Mouse (Mus musculus): ENCODE measurements around the gene Tbl3.

Gene Tbl3

DNA sequence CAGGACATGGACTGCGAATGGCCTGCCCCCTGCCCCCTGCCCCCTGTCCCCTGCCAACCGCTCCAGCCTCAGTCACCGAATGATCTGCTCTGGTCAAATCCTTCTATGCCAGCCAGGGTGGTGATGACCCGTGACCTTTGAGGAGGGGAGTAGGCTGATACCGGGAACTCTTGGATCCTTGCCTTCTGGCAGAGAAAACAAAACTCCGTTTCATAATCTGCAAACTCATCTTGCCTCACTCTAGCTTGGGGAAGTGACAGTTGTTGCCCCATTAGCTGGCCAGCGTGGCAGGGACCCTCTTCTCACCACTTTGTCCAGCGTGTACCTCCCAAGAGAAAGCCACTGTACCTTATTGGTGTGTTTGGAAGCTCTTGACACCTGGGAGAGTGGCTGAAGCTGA is 34.8 kb upstream of the Tbl3 start:
- TF ChIP-seq NANOG (IDR thresholded peaks at IDR 0.05; ENCODE audit: borderline replicate concordance, low read length) (no peak), POU5F1 (IDR thresholded peaks at IDR 0.05; ENCODE audit: borderline replicate concordance, low read length) (no peak), CTCF (conservative IDR thresholded peaks at IDR 0.05; ENCODE audit: low read length) (no peak)

DNA sequence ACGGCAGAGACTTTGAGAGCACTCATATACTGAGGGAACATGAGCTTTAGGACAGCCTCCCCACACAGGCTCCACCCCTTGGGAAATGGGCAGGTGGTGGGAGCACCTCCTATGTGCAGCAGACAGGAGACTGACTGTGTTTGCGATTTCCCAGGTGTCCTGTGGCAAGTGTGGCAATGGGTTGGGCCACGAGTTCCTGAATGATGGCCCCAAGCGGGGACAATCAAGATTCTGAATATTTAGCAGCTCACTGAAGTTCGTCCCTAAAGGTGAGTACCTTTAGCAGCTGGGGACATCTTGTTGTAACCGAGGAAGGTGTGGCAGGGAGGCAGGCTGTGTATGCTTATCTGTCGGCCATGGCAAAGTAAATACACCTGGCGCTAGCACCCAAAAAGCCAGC is 32.5 kb upstream of the Tbl3 start:
- no peaks in the 10 kb centered on the region for H3K9me3 ChIP-seq (ENCODE audit: low read length)
- no peak overlapping the region for H3K4me3 ChIP-seq (replicated peaks; ENCODE audit: low read length)
- H3K4me1 ChIP-seq (replicated peaks; ENCODE audit: low read depth, low read length): peaks cover 50% of the 10 kb centered on the region
- no peak for TF ChIP-seq CTCF (conservative IDR thresholded peaks at IDR 0.05; ENCODE audit: low read length)
- no peak for TF ChIP-seq NANOG (IDR thresholded peaks at IDR 0.05; ENCODE audit: borderline replicate concordance, low read length)
- no peak for TF ChIP-seq POU5F1 (IDR thresholded peaks at IDR 0.05; ENCODE audit: borderline replicate concordance, low read length)
- peaks cover 26% of the 10 kb centered on the region for H3K36me3 ChIP-seq (ENCODE audit: insufficient read depth, low read length)
- H3K27me3 ChIP-seq (ENCODE audit: insufficient read depth, low read length): no peaks in the 10 kb centered on the region

More for the DNA sequence above, 34.8 kb upstream of the Tbl3 start:
- Histone ChIP-seq H3K27me3 (ENCODE audit: insufficient read depth, low read length) (no peaks in the 10 kb centered on the region), H3K9me3 (ENCODE audit: low read length) (no peaks in the 10 kb centered on the region), H3K4me1 (replicated peaks; ENCODE audit: low read depth, low read length) (peaks cover 49% of the 10 kb centered on the region), H3K36me3 (ENCODE audit: insufficient read depth, low read length) (peaks cover 26% of the 10 kb centered on the region), H3K4me3 (replicated peaks; ENCODE audit: low read length) (no peak overlapping the region)

DNA sequence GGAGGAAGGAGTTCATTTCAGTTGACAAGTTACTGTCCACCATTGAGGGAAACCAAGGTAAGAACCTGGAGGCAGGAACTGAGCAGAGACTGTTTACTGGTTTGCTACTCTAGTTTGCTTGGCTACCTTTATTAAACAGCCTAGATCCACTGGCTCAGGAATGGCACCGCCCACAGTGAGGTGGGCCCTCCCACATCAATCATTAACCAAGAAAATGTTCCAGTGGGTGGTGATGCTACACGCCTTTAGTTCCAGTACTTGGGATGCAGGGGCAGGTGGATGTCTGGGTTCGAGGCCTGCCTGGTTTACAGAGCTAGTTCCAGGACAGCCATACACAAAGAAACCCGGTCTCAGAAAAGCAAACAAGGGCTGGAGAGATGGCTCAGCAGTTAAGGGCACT is 30.8 kb upstream of the Tbl3 start:
- Histone ChIP-seq H3K36me3 (ENCODE audit: insufficient read depth, low read length) (peaks cover 26% of the 10 kb centered on the region), H3K4me3 (replicated peaks; ENCODE audit: low read length) (no peak overlapping the region), H3K4me1 (replicated peaks; ENCODE audit: low read depth, low read length) (peaks cover 55% of the 10 kb centered on the region), H3K9me3 (ENCODE audit: low read length) (no peaks in the 10 kb centered on the region), H3K27me3 (ENCODE audit: insufficient read depth, low read length) (no peaks in the 10 kb centered on the region)
- TF ChIP-seq CTCF (conservative IDR thresholded peaks at IDR 0.05; ENCODE audit: low read length) (no peak), NANOG (IDR thresholded peaks at IDR 0.05; ENCODE audit: borderline replicate concordance, low read length) (no peak), POU5F1 (IDR thresholded peaks at IDR 0.05; ENCODE audit: borderline replicate concordance, low read length) (no peak)

DNA sequence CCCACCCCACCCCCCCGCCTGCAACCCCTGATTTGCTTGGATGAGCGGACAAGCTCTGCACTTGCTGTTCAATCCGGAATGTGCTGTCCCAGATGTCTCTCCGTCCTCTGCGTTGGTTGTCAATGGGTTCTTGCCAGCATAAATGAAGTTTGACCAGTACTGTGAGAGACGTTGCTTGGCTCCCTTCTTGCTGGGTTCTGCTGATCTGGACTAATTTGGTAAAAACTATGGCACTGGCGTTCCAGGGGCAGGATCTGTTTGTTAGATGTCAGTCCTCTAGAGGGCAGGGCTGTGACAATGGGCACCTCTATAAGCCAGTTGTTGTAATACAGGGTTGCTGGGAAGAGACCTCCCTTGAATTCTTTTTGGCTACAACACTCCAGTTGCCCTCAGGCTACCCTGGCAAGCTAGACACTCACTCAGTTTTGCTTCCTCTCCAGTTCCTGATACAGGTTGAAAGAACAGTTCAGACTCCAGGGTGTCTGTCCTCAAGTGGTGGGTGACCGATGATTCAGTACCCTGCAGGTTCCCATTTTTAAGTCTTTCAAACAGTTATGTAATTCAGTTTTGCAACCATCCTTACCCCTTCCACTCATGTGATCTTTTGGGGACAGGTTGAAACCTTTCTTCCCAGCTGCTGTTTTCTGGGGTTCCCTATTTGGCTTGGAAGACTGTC is 29.8 kb upstream of the Tbl3 start:
- peaks cover 64% of the 10 kb centered on the region for H3K4me1 ChIP-seq (replicated peaks; ENCODE audit: low read depth, low read length)
- H3K36me3 ChIP-seq (ENCODE audit: insufficient read depth, low read length): peaks cover 20% of the 10 kb centered on the region
- no peaks in the 10 kb centered on the region for H3K27me3 ChIP-seq (ENCODE audit: insufficient read depth, low read length)
- H3K9me3 ChIP-seq (ENCODE audit: low read length): no peaks in the 10 kb centered on the region
- peak overlapping the region; percentile 91 for H3K4me3 ChIP-seq (replicated peaks; ENCODE audit: low read length)
- TF ChIP-seq NANOG (IDR thresholded peaks at IDR 0.05; ENCODE audit: borderline replicate concordance, low read length) (no peak), POU5F1 (IDR thresholded peaks at IDR 0.05; ENCODE audit: borderline replicate concordance, low read length) (no peak), CTCF (conservative IDR thresholded peaks at IDR 0.05; ENCODE audit: low read length) (no peak)

DNA sequence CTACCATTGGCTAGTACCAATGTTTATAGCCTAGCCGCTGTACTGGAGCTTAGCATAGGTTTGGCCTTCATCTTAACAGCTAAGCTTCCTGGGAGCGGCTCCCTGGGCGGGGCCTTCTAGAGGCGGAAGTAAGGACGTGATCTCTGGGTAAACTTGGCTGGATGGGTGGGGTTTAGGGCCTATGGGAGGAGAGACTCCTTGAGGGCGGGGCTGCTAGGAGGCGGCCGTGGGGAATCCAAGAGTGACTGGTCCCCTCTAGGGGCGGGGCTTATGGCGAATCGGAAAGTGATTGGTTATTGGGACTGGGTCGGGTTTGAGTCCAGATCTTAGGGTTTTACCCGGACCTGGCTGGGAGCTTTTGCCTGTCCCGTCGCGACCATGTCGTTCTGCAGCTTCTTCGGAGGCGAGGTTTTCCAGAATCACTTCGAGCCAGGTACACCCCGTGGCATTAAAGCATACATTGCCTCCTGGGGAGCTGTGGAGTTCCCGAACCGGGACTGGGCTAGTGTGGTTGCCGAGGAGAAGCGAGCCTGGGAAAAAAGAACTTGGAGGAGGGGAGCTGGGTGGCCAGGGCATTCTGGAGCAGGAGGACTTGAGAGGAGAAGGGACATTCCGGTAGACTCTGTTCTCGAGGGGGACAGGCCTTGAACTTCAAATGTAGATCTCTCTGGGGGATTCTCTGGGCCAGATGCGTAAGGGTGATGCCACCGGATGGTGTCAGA is 29.0 kb upstream of the Tbl3 start, which contains the start of gene Msrb1:
Gene Msrb1, plus strand, starts transcription at position 313 of the 722 bp plus-strand sequence.
- H3K4me3 ChIP-seq (replicated peaks; ENCODE audit: low read length): peak within 1 kb of the TSS; percentile 91
- H3K4me1 ChIP-seq (replicated peaks; ENCODE audit: low read depth, low read length): peaks cover 70% of the 10 kb centered on the region
- TF ChIP-seq CTCF (conservative IDR thresholded peaks at IDR 0.05; ENCODE audit: low read length): no peak
- no peak for TF ChIP-seq NANOG (IDR thresholded peaks at IDR 0.05; ENCODE audit: borderline replicate concordance, low read length)
- TF ChIP-seq POU5F1 (IDR thresholded peaks at IDR 0.05; ENCODE audit: borderline replicate concordance, low read length): no peak
- H3K36me3 ChIP-seq (ENCODE audit: insufficient read depth, low read length): peaks cover 14% of the 10 kb centered on the region
- no peaks in the 10 kb centered on the region for H3K9me3 ChIP-seq (ENCODE audit: low read length)
- no peaks in the 10 kb centered on the region for H3K27me3 ChIP-seq (ENCODE audit: insufficient read depth, low read length)

DNA sequence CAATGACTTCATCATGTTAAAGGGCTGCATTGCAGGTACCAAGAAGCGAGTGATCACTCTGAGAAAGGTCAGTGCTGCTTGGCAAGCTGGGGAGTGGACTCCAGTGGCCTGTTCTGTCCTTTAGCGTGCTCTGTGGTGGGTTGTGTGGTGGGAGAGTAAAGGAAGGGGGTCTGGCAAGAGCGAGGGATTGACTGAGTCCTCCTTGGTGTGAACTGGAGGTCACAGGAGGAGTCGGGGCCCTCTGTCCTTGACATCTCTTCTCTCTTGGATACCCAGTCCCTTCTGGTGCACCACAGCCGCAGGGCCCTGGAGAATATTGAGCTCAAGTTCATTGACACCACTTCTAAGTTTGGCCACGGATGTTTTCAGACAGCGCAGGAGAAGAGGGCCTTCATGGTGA is 28.0 kb upstream of the Tbl3 start:
- Histone ChIP-seq H3K36me3 (ENCODE audit: insufficient read depth, low read length) (peaks cover 6% of the 10 kb centered on the region), H3K4me1 (replicated peaks; ENCODE audit: low read depth, low read length) (peaks cover 74% of the 10 kb centered on the region), H3K9me3 (ENCODE audit: low read length) (no peaks in the 10 kb centered on the region), H3K27me3 (ENCODE audit: insufficient read depth, low read length) (no peaks in the 10 kb centered on the region), H3K4me3 (replicated peaks; ENCODE audit: low read length) (peak overlapping the region; percentile 91)
- TF ChIP-seq POU5F1 (IDR thresholded peaks at IDR 0.05; ENCODE audit: borderline replicate concordance, low read length) (no peak), CTCF (conservative IDR thresholded peaks at IDR 0.05; ENCODE audit: low read length) (no peak), NANOG (IDR thresholded peaks at IDR 0.05; ENCODE audit: borderline replicate concordance, low read length) (no peak)

DNA sequence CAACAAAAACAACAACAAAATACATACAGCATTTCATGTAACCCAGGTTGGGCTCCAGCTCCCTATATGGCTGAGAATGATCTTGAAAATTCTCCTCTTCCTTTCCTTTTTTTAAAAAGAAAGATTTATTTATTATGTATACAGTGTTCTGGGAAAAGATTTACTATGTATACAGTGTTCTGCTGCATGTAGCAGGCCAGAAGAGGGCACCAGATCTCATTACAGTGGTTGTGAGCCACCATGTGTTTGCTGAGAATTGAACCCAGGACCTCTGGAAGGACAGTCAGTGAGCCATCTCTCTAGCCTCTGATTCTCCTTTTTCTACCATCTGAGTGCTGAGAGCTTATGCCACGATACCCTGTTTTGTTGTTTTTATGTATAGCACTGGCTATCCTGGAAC is 27.1 kb upstream of the Tbl3 start:
- peaks cover 66% of the 10 kb centered on the region for H3K4me1 ChIP-seq (replicated peaks; ENCODE audit: low read depth, low read length)
- no peaks in the 10 kb centered on the region for H3K9me3 ChIP-seq (ENCODE audit: low read length)
- TF ChIP-seq POU5F1 (IDR thresholded peaks at IDR 0.05; ENCODE audit: borderline replicate concordance, low read length): no peak
- no peak; the same call in 1 of the 2 replicates for TF ChIP-seq CTCF (conservative IDR thresholded peaks at IDR 0.05; ENCODE audit: low read length)
- no peak for TF ChIP-seq NANOG (IDR thresholded peaks at IDR 0.05; ENCODE audit: borderline replicate concordance, low read length)
- no peaks in the 10 kb centered on the region for H3K36me3 ChIP-seq (ENCODE audit: insufficient read depth, low read length)
- H3K4me3 ChIP-seq (replicated peaks; ENCODE audit: low read length): no peak overlapping the region
- no peaks in the 10 kb centered on the region for H3K27me3 ChIP-seq (ENCODE audit: insufficient read depth, low read length)

DNA sequence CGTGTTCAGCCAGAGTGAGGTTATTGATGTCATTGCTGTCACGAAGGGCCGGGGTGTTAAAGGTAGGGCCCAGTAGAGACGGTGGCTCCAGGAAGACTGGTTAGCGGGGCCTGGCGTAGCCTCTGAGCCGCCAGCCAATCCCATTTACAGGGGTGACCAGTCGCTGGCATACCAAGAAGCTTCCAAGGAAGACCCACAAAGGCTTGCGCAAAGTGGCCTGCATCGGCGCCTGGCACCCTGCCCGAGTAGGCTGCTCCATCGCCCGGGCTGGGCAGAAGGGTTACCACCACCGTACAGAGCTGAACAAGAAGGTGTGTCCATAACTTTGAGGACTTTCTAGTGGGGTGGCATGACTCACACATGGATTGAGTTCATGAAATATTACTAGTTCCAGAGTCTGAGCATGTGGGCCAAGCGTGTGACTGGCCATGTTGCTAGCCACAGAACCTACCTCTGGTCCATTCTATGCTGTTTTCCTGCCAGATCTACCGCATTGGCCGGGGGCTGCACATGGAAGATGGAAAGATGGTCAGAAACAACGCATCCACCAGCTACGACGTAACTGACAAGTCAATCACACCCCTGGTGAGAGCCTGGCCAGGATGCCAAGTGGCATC is 26.1 kb upstream of the Tbl3 start:
- TF ChIP-seq CTCF (conservative IDR thresholded peaks at IDR 0.05; ENCODE audit: low read length) (no peak), POU5F1 (IDR thresholded peaks at IDR 0.05; ENCODE audit: borderline replicate concordance, low read length) (no peak)
- Histone ChIP-seq H3K27me3 (ENCODE audit: insufficient read depth, low read length) (no peaks in the 10 kb centered on the region), H3K4me1 (replicated peaks; ENCODE audit: low read depth, low read length) (peaks cover 68% of the 10 kb centered on the region)

More for the DNA sequence above, 26.1 kb upstream of the Tbl3 start:
- no peaks in the 10 kb centered on the region for H3K36me3 ChIP-seq (ENCODE audit: insufficient read depth, low read length)
- no peaks in the 10 kb centered on the region for H3K9me3 ChIP-seq (ENCODE audit: low read length)
- H3K4me3 ChIP-seq (replicated peaks; ENCODE audit: low read length): 0 out of 2 replicates have a peak overlapping the region, but pooled peaks have one; percentile 17
